Mouse (Mus musculus) embryo, embryonic 10.5 days (tissue): ENCODE results near the gene Efna1.

Source experiments
- DNase-seq: peaks from one replicate; pipeline ENCODE4 v3.0.0-alpha.2; 2015; ENCODE audit warnings: low spot score

The Efna1 gene

GRCm38 (mm10) chr3:89244158-89244981 is 36.6 kb downstream of the Efna1 start:
- DNase-seq, result peak; percentile 54

- DNase-seq, result peak; percentile 81
These were observed 37.3 kb downstream of the Efna1 start for GRCm38 (mm10) chr3:89243609-89244008.

- DNase-seq, result peak; percentile 70
These were observed 38.5 kb downstream of the Efna1 start for GRCm38 (mm10) chr3:89242331-89242895.

GRCm38 (mm10) chr3:89238494-89238893 is 42.4 kb downstream of the Efna1 start:
- no peak for DNase-seq

- no peak for DNase-seq
These were observed 43.3 kb downstream of the Efna1 start for GRCm38 (mm10) chr3:89237682-89238081.

GRCm38 (mm10) chr3:89236516-89236915 is 44.4 kb downstream of the Efna1 start:
- no peak for DNase-seq

GRCm38 (mm10) chr3:89233562-89234110 is 47.3 kb downstream of the Efna1 start:
- no peak for DNase-seq

- DNase-seq, result no peak
These were observed 48.3 kb downstream of the Efna1 start for GRCm38 (mm10) chr3:89232614-89233013.

GRCm38 (mm10) chr3:89231772-89232275 is 49.1 kb downstream of the Efna1 start:
- DNase-seq, result no peak

GRCm38 (mm10) chr3:89231345-89231744 is 49.6 kb downstream of the Efna1 start:
- DNase-seq, result no peak

- no peak for DNase-seq
These were observed 50.4 kb downstream of the Efna1 start for GRCm38 (mm10) chr3:89230561-89230960.

- DNase-seq, result no peak
These were observed 51.7 kb downstream of the Efna1 start for GRCm38 (mm10) chr3:89229276-89229675.

GRCm38 (mm10) chr3:89228836-89229235 is 52.1 kb downstream of the Efna1 start, which contains the start of gene Muc1:
Muc1 (plus strand) TSS chr3:89229057.
- DNase-seq, result no peak

GRCm38 (mm10) chr3:89228180-89228549 is 52.8 kb downstream of the Efna1 start:
- peak; percentile 93 for DNase-seq

GRCm38 (mm10) chr3:89227307-89228179 is 53.4 kb downstream of the Efna1 start:
- peak; percentile 99 for DNase-seq

- DNase-seq, result no peak
These were observed 54.0 kb downstream of the Efna1 start, which contains the start of gene Mtx1 for GRCm38 (mm10) chr3:89226900-89227299. Mtx1 (minus strand) TSS chr3:89227088.

GRCm38 (mm10) chr3:89226361-89226760 is 54.6 kb downstream of the Efna1 start:
- DNase-seq, result no peak

- DNase-seq, result peak; percentile 92
These were observed 55.0 kb downstream of the Efna1 start for GRCm38 (mm10) chr3:89225918-89226317.

- no peak for DNase-seq
These were observed 55.6 kb downstream of the Efna1 start for GRCm38 (mm10) chr3:89225321-89225815.

- no peak for DNase-seq
These were observed 56.1 kb downstream of the Efna1 start for GRCm38 (mm10) chr3:89224796-89225195.
